Mouse (Mus musculus) myocyte (in vitro differentiated cells): ENCODE results near the gene Tollip.

Experiments
- CEBPB ChIP-seq: IDR thresholded peaks from 2 replicates; pipeline ENCODE4 v1.6.1; 2011; ENCODE audit warnings: mild to moderate bottlenecking, moderate library complexity; ENCODE audit not compliant: poor library complexity, insufficient read depth, severe bottlenecking
- E2F4 ChIP-seq: IDR thresholded peaks from one replicate; pipeline ENCODE4 v1.6.1; 2011; ENCODE audit warnings: mild to moderate bottlenecking, control low read depth, moderate library complexity; ENCODE audit not compliant: insufficient read depth
- MAX ChIP-seq: IDR thresholded peaks from one replicate; pipeline ENCODE4 v1.6.1; 2011; ENCODE audit warnings: low read depth, mild to moderate bottlenecking, control low read depth
- MYOD1 ChIP-seq, 3 experiments: IDR thresholded peaks; one replicate each; pipeline ENCODE4 v1.6.1; 2011; ENCODE audit warnings: control low read depth in 2 of 3, low read depth in 2 of 3, mild to moderate bottlenecking in 2 of 3, moderate library complexity in 1 of 3; ENCODE audit not compliant: insufficient read length in 2 of 3, control insufficient read depth in 1 of 3
- MYOG ChIP-seq, 3 experiments: IDR thresholded peaks; one replicate each; pipeline ENCODE4 v1.6.1; 2011; ENCODE audit warnings: control low read depth in 2 of 3, low read depth in 2 of 3, mild to moderate bottlenecking in 2 of 3; ENCODE audit not compliant: insufficient read length in 2 of 3, control insufficient read depth in 1 of 3, insufficient read depth in 1 of 3
- POLR2A ChIP-seq: IDR thresholded peaks from one replicate; pipeline ENCODE4 v1.6.1; 2011; ENCODE audit warnings: low read depth, mild to moderate bottlenecking, control low read depth, moderate library complexity; ENCODE audit not compliant: insufficient read length
- POLR2AphosphoS2 ChIP-seq: IDR thresholded peaks from one replicate; pipeline ENCODE4 v1.6.1; 2011; ENCODE audit warnings: low read depth, control low read depth; ENCODE audit not compliant: insufficient read length
- REST ChIP-seq: IDR thresholded peaks from one replicate; pipeline ENCODE4 v1.6.1; 2011; ENCODE audit warnings: mild to moderate bottlenecking, control low read depth, moderate library complexity; ENCODE audit not compliant: insufficient read depth, insufficient read length
- SRF ChIP-seq: IDR thresholded peaks from one replicate; pipeline ENCODE4 v1.6.1; 2011; ENCODE audit warnings: low read depth; ENCODE audit not compliant: control insufficient read depth, insufficient read length
- TCF12 ChIP-seq: IDR thresholded peaks from one replicate; pipeline ENCODE4 v1.6.1; 2011; ENCODE audit warnings: mild to moderate bottlenecking, control low read depth; ENCODE audit not compliant: poor library complexity, insufficient read depth, severe bottlenecking
- TCF3 ChIP-seq: IDR thresholded peaks from one replicate; pipeline ENCODE4 v1.6.1; 2011; ENCODE audit warnings: low read depth, control low read depth; ENCODE audit not compliant: insufficient read length
- USF1 ChIP-seq: IDR thresholded peaks from one replicate; pipeline ENCODE4 v1.6.1; 2011; ENCODE audit warnings: low read depth, mild to moderate bottlenecking, control low read depth, moderate library complexity

DNA sequence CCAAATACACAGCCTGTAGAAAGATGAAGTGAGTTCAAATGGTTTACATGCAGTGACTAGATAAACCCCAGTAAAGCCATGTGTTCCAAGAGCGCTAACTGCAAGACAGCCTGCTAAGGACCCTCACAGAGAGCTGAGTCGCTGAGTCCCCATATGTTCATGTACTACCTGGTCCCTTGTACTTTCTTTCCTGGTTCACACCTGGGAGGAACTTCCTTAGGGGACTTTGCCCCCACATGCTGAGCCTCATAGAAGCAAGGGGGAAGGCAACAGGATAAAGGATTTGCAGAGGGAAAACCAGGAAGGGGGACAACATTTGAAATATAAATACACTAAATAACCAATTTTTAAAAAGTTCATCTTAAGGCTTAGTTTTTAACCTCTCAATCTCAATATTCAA is 39.5 kb downstream of the Tollip start:
- TF ChIP-seq POLR2AphosphoS2 (no peak), POLR2A (no peak), TCF3 (no peak), E2F4 (no peak), REST (no peak), MAX (no peak), TCF12 (no peak), SRF (no peak), USF1 (no peak), MYOG (IDR thresholded peaks at IDR 0.05; ENCODE audit: control insufficient read depth in 1 of 3, insufficient read depth in 1 of 3, insufficient read length in 2 of 3, low read depth in 2 of 3) (no peak), MYOD1 (IDR thresholded peaks at IDR 0.05; ENCODE audit: control insufficient read depth in 1 of 3, insufficient read length in 2 of 3, low read depth in 2 of 3) (no peak), CEBPB (no peak)
